Mouse (Mus musculus) myocyte (in vitro differentiated cells): ENCODE measurements around the gene Cep44. TPM values are rescaled to one million over a fixed set of nuclear protein-coding genes. Genes with fewer than 3 reads are reported as not detected.

Experiments
- H3K27me3 ChIP-seq: one replicate; pipeline ENCODE4 v1.6.1; 2011; ENCODE audit not compliant: control insufficient read depth, insufficient read depth, insufficient read length
- H3K36me3 ChIP-seq: one replicate; pipeline ENCODE4 v1.6.1; 2011; ENCODE audit not compliant: control insufficient read depth, insufficient read depth
- H3K4me2 ChIP-seq: one replicate; pipeline ENCODE4 v1.6.1; 2011; ENCODE audit warnings: low read depth, control low read depth
- H3K4me3 ChIP-seq: one replicate; pipeline ENCODE4 v1.5.1; 2011; ENCODE audit warnings: mild to moderate bottlenecking, control low read depth, moderate library complexity
- H3K79me2 ChIP-seq: one replicate; pipeline ENCODE4 v1.6.1; 2011; ENCODE audit not compliant: control insufficient read depth, insufficient read depth
- H3ac ChIP-seq: one replicate; pipeline ENCODE4 v1.6.1; 2011; ENCODE audit not compliant: control insufficient read depth, insufficient read length
- CEBPB ChIP-seq: IDR thresholded peaks from 2 replicates; pipeline ENCODE4 v1.6.1; 2011; ENCODE audit warnings: mild to moderate bottlenecking, moderate library complexity; ENCODE audit not compliant: poor library complexity, insufficient read depth, severe bottlenecking
- E2F4 ChIP-seq: IDR thresholded peaks from one replicate; pipeline ENCODE4 v1.6.1; 2011; ENCODE audit warnings: mild to moderate bottlenecking, control low read depth, moderate library complexity; ENCODE audit not compliant: insufficient read depth
- MAX ChIP-seq: IDR thresholded peaks from one replicate; pipeline ENCODE4 v1.6.1; 2011; ENCODE audit warnings: low read depth, mild to moderate bottlenecking, control low read depth
- MYOD1 ChIP-seq, 3 experiments: IDR thresholded peaks; one replicate each; pipeline ENCODE4 v1.6.1; 2011; ENCODE audit warnings: control low read depth in 2 of 3, low read depth in 2 of 3, mild to moderate bottlenecking in 2 of 3, moderate library complexity in 1 of 3; ENCODE audit not compliant: insufficient read length in 2 of 3, control insufficient read depth in 1 of 3
- MYOG ChIP-seq, 3 experiments: IDR thresholded peaks; one replicate each; pipeline ENCODE4 v1.6.1; 2011; ENCODE audit warnings: control low read depth in 2 of 3, low read depth in 2 of 3, mild to moderate bottlenecking in 2 of 3; ENCODE audit not compliant: insufficient read length in 2 of 3, control insufficient read depth in 1 of 3, insufficient read depth in 1 of 3
- POLR2A ChIP-seq: IDR thresholded peaks from one replicate; pipeline ENCODE4 v1.6.1; 2011; ENCODE audit warnings: low read depth, mild to moderate bottlenecking, control low read depth, moderate library complexity; ENCODE audit not compliant: insufficient read length
- POLR2AphosphoS2 ChIP-seq: IDR thresholded peaks from one replicate; pipeline ENCODE4 v1.6.1; 2011; ENCODE audit warnings: low read depth, control low read depth; ENCODE audit not compliant: insufficient read length
- REST ChIP-seq: IDR thresholded peaks from one replicate; pipeline ENCODE4 v1.6.1; 2011; ENCODE audit warnings: mild to moderate bottlenecking, control low read depth, moderate library complexity; ENCODE audit not compliant: insufficient read depth, insufficient read length
- SRF ChIP-seq: IDR thresholded peaks from one replicate; pipeline ENCODE4 v1.6.1; 2011; ENCODE audit warnings: low read depth; ENCODE audit not compliant: control insufficient read depth, insufficient read length
- TCF12 ChIP-seq: IDR thresholded peaks from one replicate; pipeline ENCODE4 v1.6.1; 2011; ENCODE audit warnings: mild to moderate bottlenecking, control low read depth; ENCODE audit not compliant: poor library complexity, insufficient read depth, severe bottlenecking
- TCF3 ChIP-seq: IDR thresholded peaks from one replicate; pipeline ENCODE4 v1.6.1; 2011; ENCODE audit warnings: low read depth, control low read depth; ENCODE audit not compliant: insufficient read length
- USF1 ChIP-seq: IDR thresholded peaks from one replicate; pipeline ENCODE4 v1.6.1; 2011; ENCODE audit warnings: low read depth, mild to moderate bottlenecking, control low read depth, moderate library complexity
- polyA plus RNA-seq: library from polyadenylated mRNA; unstranded; fragments of >200 nt; fragmentation: generic; extraction: Trizol; gene quantifications from one replicate; pipeline ENCODE4 v1.2.1, GENCODE M21; 2012; ENCODE audit warnings: missing spikeins

Gene Cep44
- polyA plus RNA-seq, 1 experiment: 14.9 TPM

DNA sequence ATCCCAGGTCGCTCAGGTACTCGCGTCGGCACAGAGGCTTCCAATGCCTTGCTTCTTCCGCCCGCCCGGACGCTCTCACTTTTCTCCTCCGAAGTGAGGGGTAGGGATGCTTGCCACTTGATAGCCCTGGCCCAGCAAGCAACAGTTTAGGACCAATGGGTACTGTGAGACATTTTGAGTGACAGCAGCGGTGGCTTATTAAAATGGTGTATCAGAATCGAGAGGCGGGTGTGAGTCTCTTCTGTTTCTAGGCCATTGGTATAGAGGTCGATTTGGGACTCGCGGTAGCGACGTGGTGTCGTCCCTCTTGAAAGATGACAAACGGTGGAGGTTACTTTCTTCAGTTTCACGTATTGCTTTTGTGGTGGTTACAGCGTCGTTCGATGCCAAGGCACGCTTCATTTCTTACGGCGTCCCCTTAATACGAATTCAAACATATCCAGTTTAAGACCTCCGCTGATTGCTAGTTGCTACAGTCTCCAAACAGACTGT lies 560 bp upstream of the Cep44 start:
- no peaks in the 10 kb centered on the region for H3K27me3 ChIP-seq
- H3K4me2 ChIP-seq: peak overlapping the region; percentile 98
- H3ac ChIP-seq: peak overlapping the region; percentile 87
- H3K4me3 ChIP-seq: peak overlapping the region; percentile 98
- H3K79me2 ChIP-seq: peaks cover 29% of the 10 kb centered on the region
- TF ChIP-seq POLR2A: peak; percentile 8
- no peak for TF ChIP-seq SRF
- peaks cover 2% of the 10 kb centered on the region for H3K36me3 ChIP-seq

GRCm38 (mm10) chr8:56547866-56548265 lies 3.0 kb downstream of the Cep44 start:
- H3K4me3 ChIP-seq: no peak overlapping the region
- peaks cover 16% of the 10 kb centered on the region for H3K79me2 ChIP-seq
- H3K36me3 ChIP-seq: peaks cover 7% of the 10 kb centered on the region
- H3K4me2 ChIP-seq: no peak overlapping the region
- no peak for TF ChIP-seq SRF
- TF ChIP-seq USF1: no peak
- no peak for TF ChIP-seq MYOD1 (IDR thresholded peaks at IDR 0.05; ENCODE audit: control insufficient read depth in 1 of 3, insufficient read length in 2 of 3, low read depth in 2 of 3)
- TF ChIP-seq POLR2AphosphoS2: no peak
- no peak for TF ChIP-seq POLR2A
- TF ChIP-seq E2F4: no peak
- TF ChIP-seq TCF12: no peak
- no peak for TF ChIP-seq MYOG (IDR thresholded peaks at IDR 0.05; ENCODE audit: control insufficient read depth in 1 of 3, insufficient read depth in 1 of 3, insufficient read length in 2 of 3, low read depth in 2 of 3)
- TF ChIP-seq MAX: no peak
- no peak for TF ChIP-seq CEBPB
- H3ac ChIP-seq: no peak overlapping the region
- H3K27me3 ChIP-seq: no peaks in the 10 kb centered on the region

GRCm38 (mm10) chr8:56540706-56541105 lies 10.1 kb downstream of the Cep44 start:
- Histone ChIP-seq H3ac (no peak overlapping the region), H3K79me2 (no peaks in the 10 kb centered on the region), H3K27me3 (no peaks in the 10 kb centered on the region), H3K4me3 (no peak overlapping the region), H3K4me2 (no peak overlapping the region), H3K36me3 (peaks cover 16% of the 10 kb centered on the region)
- TF ChIP-seq CEBPB (no peak), TCF3 (no peak), REST (no peak), POLR2AphosphoS2 (no peak), POLR2A (no peak), MAX (no peak), SRF (no peak), E2F4 (no peak), MYOG (IDR thresholded peaks at IDR 0.05; ENCODE audit: control insufficient read depth in 1 of 3, insufficient read depth in 1 of 3, insufficient read length in 2 of 3, low read depth in 2 of 3) (no peak), USF1 (no peak)

- Histone ChIP-seq H3K4me3 (no peak overlapping the region), H3K4me2 (no peak overlapping the region), H3K36me3 (no peaks in the 10 kb centered on the region), H3ac (no peak overlapping the region), H3K27me3 (no peaks in the 10 kb centered on the region), H3K79me2 (no peaks in the 10 kb centered on the region)
- no peak for TF ChIP-seq REST
- TF ChIP-seq POLR2AphosphoS2: no peak
- no peak for TF ChIP-seq MYOG (IDR thresholded peaks at IDR 0.05; ENCODE audit: control insufficient read depth in 1 of 3, insufficient read depth in 1 of 3, insufficient read length in 2 of 3, low read depth in 2 of 3)
- TF ChIP-seq SRF: no peak
- no peak for TF ChIP-seq USF1
- no peak for TF ChIP-seq POLR2A
- TF ChIP-seq MAX: no peak
- no peak for TF ChIP-seq CEBPB
- no peak for TF ChIP-seq TCF12
- TF ChIP-seq E2F4: no peak
- TF ChIP-seq TCF3: no peak
- TF ChIP-seq MYOD1 (IDR thresholded peaks at IDR 0.05; ENCODE audit: control insufficient read depth in 1 of 3, insufficient read length in 2 of 3, low read depth in 2 of 3): no peak
Observed at GRCm38 (mm10) chr8:56530359-56530758, 20.5 kb downstream of the Cep44 start.

DNA sequence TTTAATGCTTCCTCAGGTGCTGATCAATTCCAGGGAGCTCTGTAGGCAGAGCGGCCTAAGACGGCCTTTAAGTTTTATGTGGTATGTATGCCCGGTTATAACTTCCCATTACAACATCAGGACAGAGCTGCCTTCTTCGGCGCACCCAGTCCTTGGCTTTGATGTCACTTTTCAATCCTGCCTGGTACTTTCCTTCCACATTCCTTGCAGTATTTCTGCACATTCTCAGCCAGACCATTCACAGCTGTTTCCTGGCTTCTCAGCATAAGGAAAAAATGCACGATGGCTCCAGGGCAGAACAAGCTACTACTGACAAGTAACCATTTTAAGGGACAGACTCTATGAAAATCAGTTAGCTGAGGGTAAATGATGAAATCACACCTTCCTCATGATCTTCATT lies 22.0 kb downstream of the Cep44 start:
- no peaks in the 10 kb centered on the region for H3K27me3 ChIP-seq
- TF ChIP-seq TCF12 (no peak), MYOG (IDR thresholded peaks at IDR 0.05; ENCODE audit: control insufficient read depth in 1 of 3, insufficient read depth in 1 of 3, insufficient read length in 2 of 3, low read depth in 2 of 3) (no peak), E2F4 (no peak), SRF (no peak), TCF3 (no peak), REST (no peak), MYOD1 (IDR thresholded peaks at IDR 0.05; ENCODE audit: control insufficient read depth in 1 of 3, insufficient read length in 2 of 3, low read depth in 2 of 3) (no peak), POLR2A (no peak), POLR2AphosphoS2 (no peak), USF1 (no peak), MAX (no peak), CEBPB (no peak)
- H3ac ChIP-seq: no peak overlapping the region
- H3K4me3 ChIP-seq: no peak overlapping the region
- H3K79me2 ChIP-seq: no peaks in the 10 kb centered on the region
- H3K4me2 ChIP-seq: no peak overlapping the region
- no peaks in the 10 kb centered on the region for H3K36me3 ChIP-seq
